Mouse (Mus musculus) lung, embryonic 14.5 days (tissue): ENCODE measurements around the gene Ccdc24. TPM values are rescaled to one million over a fixed set of nuclear protein-coding genes. Genes with fewer than 3 reads are reported as not detected.

ENCODE experiments used
- ATAC-seq: fragments of 200-750 bp; cut with Nextera tagmentation; 2 replicates; pipeline ENCODE4 v1.8.0; 2017; ENCODE audit warnings: mild to moderate bottlenecking, moderate TSS enrichment, moderate library complexity; ENCODE audit not compliant: insufficient read depth
- DNase-seq: peaks from one replicate; pipeline ENCODE4 v3.0.0-alpha.2; 2015
- H3K27ac ChIP-seq: fragments of 300-500 bp; sonication (generic); 2 replicates; pipeline ENCODE4 v1.5.1; 2014; ENCODE audit warnings: low read depth, mild to moderate bottlenecking, moderate library complexity
- H3K27me3 ChIP-seq: fragments of 300-500 bp; sonication (generic); 2 replicates; pipeline ENCODE4 v1.6.1; 2014; ENCODE audit warnings: low read length, control low read depth; ENCODE audit not compliant: insufficient read depth
- H3K36me3 ChIP-seq: fragments of 300-500 bp; sonication (generic); 2 replicates; pipeline ENCODE4 v1.6.1; 2014; ENCODE audit warnings: control low read depth; ENCODE audit not compliant: insufficient read depth
- H3K4me1 ChIP-seq: fragments of 300-500 bp; sonication (generic); 2 replicates; pipeline ENCODE4 v1.6.1; 2014; ENCODE audit warnings: antibody characterized with exemption, control low read depth; ENCODE audit not compliant: insufficient read depth
- H3K4me2 ChIP-seq: fragments of 300-500 bp; sonication (generic); 2 replicates; pipeline ENCODE4 v1.6.1; 2014; ENCODE audit warnings: mild to moderate bottlenecking
- H3K4me3 ChIP-seq: fragments of 300-500 bp; sonication (generic); 2 replicates; pipeline ENCODE4 v1.5.1; 2014; ENCODE audit warnings: low read depth, low read length
- H3K9ac ChIP-seq: fragments of 300-500 bp; sonication (generic); 2 replicates; pipeline ENCODE4 v1.6.1; 2014
- H3K9me3 ChIP-seq: fragments of 300-500 bp; sonication (generic); 2 replicates; pipeline ENCODE4 v1.6.1; 2016; ENCODE audit warnings: low read depth, low read length, control low read depth
- CTCF ChIP-seq: IDR thresholded peaks from 2 replicates; pipeline ENCODE4 v1.5.1; 2016; ENCODE audit warnings: antibody characterized with exemption, low read depth
- WGBS: fragments of 180-500 bp; shearing (Covaris S2); extraction: QIAGEN DNeasy Blood & Tissue Kit; methylation state at CpG from one replicate; pipeline ENCODE4 v1.1.7; 2014; 5-methylcytosine and 5-hydroxymethylcytosine counted together
- polyA plus RNA-seq: library from polyadenylated mRNA; unstranded; fragments of >200 nt; fragmentation: Nextera tagmentation; extraction: Ambion mirVana; gene quantifications from 2 replicates; pipeline ENCODE4 v1.2.1, GENCODE M21; 2014

Gene Ccdc24
- polyA plus RNA-seq, 1 experiment from 2014 or later: 1.0 TPM

GRCm38 (mm10) chr4:117887133-117887532, 14.8 kb upstream of the Ccdc24 start, which contains the start of gene Atp6v0b:
Gene Atp6v0b (minus strand): TSS chr4:117887333.
- no peaks in the 10 kb centered on the region for H3K27me3 ChIP-seq
- peak within 1 kb of the TSS; percentile 97 for H3K4me2 ChIP-seq
- peak within 1 kb of the TSS; percentile 95 for H3K4me3 ChIP-seq
- no peak for TF ChIP-seq CTCF
- H3K9me3 ChIP-seq: no peaks in the 10 kb centered on the region
- peaks cover 26% of the 10 kb centered on the region for H3K36me3 ChIP-seq
- WGBS: under 1% methylated on average over 37 of the region's 37 CpGs
- ATAC-seq (peak; percentile 85), DNase-seq (peak; percentile 95)
- H3K9ac ChIP-seq: peak within 1 kb of the TSS; percentile 77
- 0 out of 2 replicates have a peak within 1 kb of the TSS, but pooled peaks have one; percentile 30 for H3K27ac ChIP-seq
- peaks cover 8% of the 10 kb centered on the region for H3K4me1 ChIP-seq

- H3K27ac ChIP-seq: 0 out of 2 replicates have a peak overlapping the region, but pooled peaks have one; percentile 30
- H3K4me1 ChIP-seq: peaks cover 8% of the 10 kb centered on the region
- no peak for DNase-seq
- no peak for ATAC-seq
- H3K36me3 ChIP-seq: peaks cover 26% of the 10 kb centered on the region
- H3K4me2 ChIP-seq: peak overlapping the region; percentile 97
- peak overlapping the region; percentile 77 for H3K9ac ChIP-seq
- no peaks in the 10 kb centered on the region for H3K27me3 ChIP-seq
- TF ChIP-seq CTCF: no peak
- no peaks in the 10 kb centered on the region for H3K9me3 ChIP-seq
- peak overlapping the region; percentile 95 for H3K4me3 ChIP-seq
- WGBS: 2% methylated on average over 24 of the region's 24 CpGs
Observed at GRCm38 (mm10) chr4:117886644-117887043, 14.3 kb upstream of the Ccdc24 start.

GRCm38 (mm10) chr4:117885994-117886393, 13.6 kb upstream of the Ccdc24 start:
- no peak for DNase-seq
- Histone ChIP-seq H3K4me1 (peaks cover 8% of the 10 kb centered on the region), H3K27me3 (no peaks in the 10 kb centered on the region), H3K4me2 (peak overlapping the region; percentile 97), H3K4me3 (peak overlapping the region; percentile 95), H3K27ac (no peak overlapping the region), H3K9ac (no peak overlapping the region; the same call in 1 of the 2 replicates), H3K9me3 (no peaks in the 10 kb centered on the region), H3K36me3 (peaks cover 28% of the 10 kb centered on the region)
- no peak for TF ChIP-seq CTCF
- 78% methylated on average over 9 of the region's 9 CpGs for WGBS
- no peak for ATAC-seq

GRCm38 (mm10) chr4:117885093-117885492, 12.7 kb upstream of the Ccdc24 start:
- Histone ChIP-seq H3K27me3 (no peaks in the 10 kb centered on the region), H3K36me3 (peaks cover 35% of the 10 kb centered on the region), H3K4me1 (peaks cover 8% of the 10 kb centered on the region), H3K4me3 (no peak overlapping the region), H3K27ac (no peak overlapping the region), H3K9me3 (no peaks in the 10 kb centered on the region), H3K9ac (no peak overlapping the region), H3K4me2 (no peak overlapping the region)
- TF ChIP-seq CTCF: no peak
- ATAC-seq: no peak
- 90% methylated on average over 10 of the region's 10 CpGs for WGBS
- no peak for DNase-seq

- no peak for ATAC-seq
- 100% methylated on average over 1 of the region's 1 CpGs for WGBS
- peaks cover 8% of the 10 kb centered on the region for H3K4me1 ChIP-seq
Observed at GRCm38 (mm10) chr4:117884146-117884545, 11.8 kb upstream of the Ccdc24 start.

GRCm38 (mm10) chr4:117882701-117883691, 10.6 kb upstream of the Ccdc24 start, which contains the start of gene B4galt2:
Gene B4galt2 (minus strand): TSS chr4:117883487.
- peak within 1 kb of the TSS; percentile 79 for H3K9ac ChIP-seq
- H3K9me3 ChIP-seq: no peaks in the 10 kb centered on the region
- DNase-seq (peak; percentile 80), ATAC-seq (peak; percentile 56)
- H3K27ac ChIP-seq: peak within 1 kb of the TSS; percentile 58; the same call in 1 of the 2 replicates
- H3K4me3 ChIP-seq: peak within 1 kb of the TSS; percentile 76
- peaks cover 33% of the 10 kb centered on the region for H3K36me3 ChIP-seq
- TF ChIP-seq CTCF: peak; percentile 34; the same call in 1 of the 2 replicates
- WGBS: under 1% methylated on average over 90 of the region's 103 CpGs
- H3K27me3 ChIP-seq: no peaks in the 10 kb centered on the region
- H3K4me1 ChIP-seq: peaks cover 8% of the 10 kb centered on the region
- H3K4me2 ChIP-seq: peak within 1 kb of the TSS; percentile 88

More at GRCm38 (mm10) chr4:117884146-117884545, 11.8 kb upstream of the Ccdc24 start:
- Histone ChIP-seq H3K36me3 (peaks cover 29% of the 10 kb centered on the region), H3K9ac (no peak overlapping the region), H3K9me3 (no peaks in the 10 kb centered on the region), H3K27me3 (no peaks in the 10 kb centered on the region), H3K27ac (no peak overlapping the region), H3K4me2 (peak overlapping the region; percentile 88; the same call in 1 of the 2 replicates), H3K4me3 (peak overlapping the region; percentile 76; the same call in 1 of the 2 replicates)
- no peak for TF ChIP-seq CTCF
- no peak for DNase-seq

- Histone ChIP-seq H3K9me3 (no peaks in the 10 kb centered on the region), H3K4me1 (peaks cover 3% of the 10 kb centered on the region; the same call in 1 of the 2 replicates), H3K27me3 (no peaks in the 10 kb centered on the region), H3K4me2 (no peak overlapping the region), H3K27ac (no peak overlapping the region), H3K9ac (no peak overlapping the region), H3K36me3 (peaks cover 46% of the 10 kb centered on the region), H3K4me3 (no peak overlapping the region)
- TF ChIP-seq CTCF: no peak
- 67% methylated on average over 5 of the region's 5 CpGs for WGBS
- ATAC-seq (no peak), DNase-seq (no peak)
Observed at GRCm38 (mm10) chr4:117878703-117879102, 6.3 kb upstream of the Ccdc24 start.
